Mouse (Mus musculus) heart, postnatal 0 days (tissue): ENCODE data around the gene Il27.

Experiments used
- CTCF ChIP-seq: IDR thresholded peaks from 2 replicates; pipeline ENCODE4 v1.5.1; 2016; ENCODE audit warnings: antibody characterized with exemption, control low read depth, low read depth
- EP300 ChIP-seq: IDR thresholded peaks from 2 replicates; pipeline ENCODE4 v1.6.1; 2016; ENCODE audit warnings: antibody characterized with exemption, low read depth

DNA sequence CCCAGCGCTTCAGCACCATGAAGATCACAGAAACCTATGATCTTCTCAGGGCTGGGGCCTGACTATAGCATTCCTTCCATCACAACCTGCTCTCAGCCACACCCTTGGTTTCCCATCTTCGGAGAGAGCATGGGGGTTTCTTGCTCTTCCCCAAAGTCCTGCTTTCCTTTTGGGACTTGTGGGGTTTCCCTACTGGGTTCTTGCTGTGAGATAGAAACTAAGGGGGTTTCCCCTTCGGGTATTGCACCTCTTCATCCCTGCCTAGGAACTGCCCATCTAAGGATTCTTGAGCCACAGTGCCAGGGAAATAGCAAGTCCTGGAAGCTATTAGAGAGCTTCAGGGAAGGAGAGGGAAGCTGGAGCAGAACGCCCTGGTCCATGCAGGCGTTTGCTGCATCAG, 1.1 kb upstream of the Il27 start:
- TF ChIP-seq CTCF (no peak), EP300 (no peak)
